12 mouse cellular contexts compared by ENCODE assay signal in the genomic region with DNA sequence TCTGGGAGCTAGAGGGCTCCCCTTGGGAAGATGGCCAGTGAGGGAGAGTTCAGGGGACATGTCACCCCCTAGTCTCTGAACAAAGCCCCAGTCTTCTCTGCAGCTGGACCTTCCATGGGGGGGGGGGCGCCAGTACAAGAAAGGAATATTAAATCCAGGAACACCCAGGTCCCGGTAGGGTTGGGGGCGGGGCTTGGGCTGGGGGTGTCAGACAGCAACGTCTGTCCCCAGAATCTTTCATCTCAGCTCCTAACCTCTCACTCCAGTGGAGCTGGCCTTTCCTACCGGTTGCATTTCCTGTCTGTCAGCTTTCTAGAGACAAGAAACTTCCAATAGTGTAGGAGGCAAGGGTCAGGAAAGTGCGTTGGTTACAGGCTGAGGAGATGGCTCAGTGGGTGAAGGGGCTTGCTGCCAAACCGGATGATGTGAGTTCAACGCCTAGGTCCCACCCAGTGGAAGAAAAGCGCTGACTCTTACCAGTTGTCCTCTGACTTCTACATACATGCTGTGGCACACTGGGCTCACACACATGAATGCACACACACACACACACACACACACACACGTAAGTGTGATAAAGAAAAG.
A peak's percentile ranks its signal among the peaks of the same experiment; 100 is the strongest.
DNase-seq lines count a peak whose midpoint lies in the region; ATAC-seq and TF ChIP-seq lines count a peak whose summit lies in the region.
"Had no signal": no experiment of that assay in that cellular context is flagged by ENCODE, and none has a peak within 500 bp of the region (broad histone marks: within the 10 kb centered on the region; RNA-seq: fewer than 3 reads in every experiment).

No protein-coding gene starts in this region.

- no peaks in the 10 kb centered on the region for H3K9me3 ChIP-seq in intestine, embryonic 16.5 days (ENCODE audit: control insufficient read depth, low read length)
- H3K9me3 ChIP-seq in intestine, postnatal 0 days (ENCODE audit: control insufficient read depth), result no peaks in the 10 kb centered on the region
- H3K9me3 ChIP-seq in lung, postnatal 0 days (ENCODE audit: low read length), result no peaks in the 10 kb centered on the region

- no peak overlapping the region for H3K4me3 ChIP-seq in intestine, embryonic 16.5 days (ENCODE audit: low read length)
- no peak overlapping the region for H3K4me3 ChIP-seq in intestine, postnatal 0 days (ENCODE audit: low read depth, low read length)
- H3K4me3 ChIP-seq in lung, postnatal 0 days (ENCODE audit: low read depth, low read length), result no peak overlapping the region

- ATAC-seq in intestine, embryonic 16.5 days, result no peak
- ATAC-seq in intestine, postnatal 0 days, result no peak
- peak; percentile 47 for ATAC-seq in lung, postnatal 0 days
- ATAC-seq in megakaryocyte progenitor cell, adult 5-6 weeks (replicated peaks; ENCODE audit: poor library complexity), result peak; percentile 24

- H3K27ac ChIP-seq in intestine, embryonic 16.5 days (ENCODE audit: low read length), result no peak overlapping the region
- H3K27ac ChIP-seq in intestine, postnatal 0 days (ENCODE audit: low read depth, low read length), result no peak overlapping the region
- 0 out of 2 replicates have a peak overlapping the region, but pooled peaks have one; percentile 20 for H3K27ac ChIP-seq in lung, postnatal 0 days (ENCODE audit: low read length)
- H3K27ac ChIP-seq: liver, embryonic 14.5 days had no signal

- no peak overlapping the region for H3K4me2 ChIP-seq in intestine, embryonic 16.5 days (ENCODE audit: low read depth, low read length)
- no peak overlapping the region for H3K4me2 ChIP-seq in intestine, postnatal 0 days (replicated peaks; ENCODE audit: low read depth)
- H3K4me2 ChIP-seq in lung, postnatal 0 days (replicated peaks; ENCODE audit: low read depth, low read length), result no peak overlapping the region

- H3K9ac ChIP-seq in intestine, embryonic 16.5 days (ENCODE audit: low read depth, low read length), result 0 out of 2 replicates have a peak overlapping the region, but pooled peaks have one; percentile 6
- no peak overlapping the region for H3K9ac ChIP-seq in intestine, postnatal 0 days (ENCODE audit: low read depth, low read length)
- H3K9ac ChIP-seq in lung, postnatal 0 days (replicated peaks; ENCODE audit: low read depth), result no peak overlapping the region
- H3K9ac ChIP-seq: liver, embryonic 14.5 days had no signal

- H3K4me1 ChIP-seq in intestine, embryonic 16.5 days (ENCODE audit: control insufficient read depth, insufficient read depth, low read length), result peaks cover 26% of the 10 kb centered on the region
- H3K4me1 ChIP-seq in intestine, postnatal 0 days (replicated peaks; ENCODE audit: control insufficient read depth, insufficient read depth, low read length), result 0 out of 2 replicates have a peak, but pooled peaks cover 2% of the 10 kb centered on the region
- H3K4me1 ChIP-seq in lung, postnatal 0 days (ENCODE audit: insufficient read depth, low read depth, low read length), result peaks cover 14% of the 10 kb centered on the region; the same call in 1 of the 2 replicates

- TF ChIP-seq CTCF in intestine, postnatal 0 days (IDR thresholded peaks at IDR 0.05; ENCODE audit: low read depth), result no peak
- no peak for TF ChIP-seq CTCF in lung, postnatal 0 days (IDR thresholded peaks at IDR 0.05)

- no peaks in the 10 kb centered on the region for H3K27me3 ChIP-seq in intestine, embryonic 16.5 days (replicated peaks; ENCODE audit: control insufficient read depth, insufficient read depth, low read length)
- no peaks in the 10 kb centered on the region for H3K27me3 ChIP-seq in intestine, postnatal 0 days (replicated peaks; ENCODE audit: control insufficient read depth, insufficient read depth, low read length)
- H3K27me3 ChIP-seq in lung, postnatal 0 days (replicated peaks; ENCODE audit: insufficient read depth, low read length), result no peaks in the 10 kb centered on the region

- WGBS in intestine, embryonic 16.5 days, result 64% methylated on average over 10 of the region's 10 CpGs
- WGBS in intestine, postnatal 0 days, result 54% methylated on average over 10 of the region's 10 CpGs
- 30% methylated on average over 10 of the region's 10 CpGs for WGBS in lung, postnatal 0 days

- no peak for TF ChIP-seq EP300 in lung, postnatal 0 days (IDR thresholded peaks at IDR 0.05)

- H3K36me3 ChIP-seq in intestine, embryonic 16.5 days (ENCODE audit: control insufficient read depth, insufficient read depth, low read length), result no peaks in the 10 kb centered on the region
- no peaks in the 10 kb centered on the region for H3K36me3 ChIP-seq in intestine, postnatal 0 days (ENCODE audit: control insufficient read depth, insufficient read depth)
- no peaks in the 10 kb centered on the region for H3K36me3 ChIP-seq in lung, postnatal 0 days (ENCODE audit: insufficient read depth, low read length)

- DNase-seq in adrenal gland, adult 2 months, result peak; percentile 20
- DNase-seq in adrenal gland, adult 18-20 months (ENCODE audit: low spot score in 2 of 2), result no peak
- peak; percentile 56 for DNase-seq in lung, postnatal 0 days (ENCODE audit: low spot score)
- DNase-seq in lung, postnatal 14 days, result no peak
- DNase-seq in urinary bladder, postnatal 25 days (ENCODE audit: low spot score), result no peak
- DNase-seq: cerebellum, adult 18-20 months; gastrocnemius, postnatal 14 days; heart, postnatal 4 days had no signal

Comparison
In these comparisons a context has a peak if more than half of its experiments do, and no peak if none do; other contexts are left out.
1. DNase-seq: peak in adrenal gland, adult 2 months (single experiment) and lung, postnatal 0 days (single experiment); none in adrenal gland, adult 18-20 months (0 of 2), lung, postnatal 14 days (single experiment) and urinary bladder, postnatal 25 days (single experiment).
2. ATAC-seq: peak in lung, postnatal 0 days (single experiment) and megakaryocyte progenitor cell, adult 5-6 weeks (single experiment); none in intestine, embryonic 16.5 days (single experiment) and intestine, postnatal 0 days (single experiment).